Mouse (Mus musculus): Measurements from ENCODE around the gene Myo10.

DNA sequence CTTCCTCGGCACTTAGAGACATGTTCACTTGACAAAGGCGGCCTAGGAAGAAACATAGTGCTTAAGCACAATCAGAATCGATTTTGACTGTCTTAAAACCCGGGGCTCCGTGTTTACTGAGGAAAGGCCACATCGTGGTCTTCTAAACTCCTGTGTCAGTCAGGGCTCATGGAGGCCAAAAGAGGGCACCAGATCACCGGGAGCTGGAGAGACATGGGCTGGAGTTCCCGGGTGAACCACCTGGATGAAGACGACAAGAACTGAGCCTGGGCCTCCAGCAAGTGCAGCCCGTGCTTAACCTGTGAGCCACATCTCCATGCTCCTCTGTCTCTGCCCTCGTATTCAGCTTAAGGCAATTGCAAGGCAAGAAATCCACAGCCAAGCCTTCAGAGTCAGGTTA, 71.4 kb downstream of the Myo10 start:
- no peak for TF ChIP-seq CTCF (IDR thresholded peaks at IDR 0.05; ENCODE audit: extremely low read depth, insufficient read length, insufficient replicate concordance, low read depth, low read length)
- TF ChIP-seq POLR2A (IDR thresholded peaks at IDR 0.05; ENCODE audit: low read depth, low read length) = no peak

All from small intestine, adult 2 months (tissue).